Mouse (Mus musculus) heart, postnatal 0 days (tissue): ENCODE results near the gene Cct3.

Source experiments
- CTCF ChIP-seq: IDR thresholded peaks from 2 replicates; pipeline ENCODE4 v1.5.1; 2016; ENCODE audit warnings: antibody characterized with exemption, control low read depth, low read depth
- EP300 ChIP-seq: IDR thresholded peaks from 2 replicates; pipeline ENCODE4 v1.6.1; 2016; ENCODE audit warnings: antibody characterized with exemption, low read depth

GRCm38 (mm10) chr3:88336058-88337013, 39.4 kb downstream of the Cct3 start, which contains the start of the genes Tmem79 and Smg5:
- TF ChIP-seq CTCF = no peak
- TF ChIP-seq EP300 = peak; percentile 89
